Mouse (Mus musculus) liver, embryonic 12.5 days (tissue): ENCODE results near the gene Wfdc13. TPM values are rescaled to one million over a fixed set of nuclear protein-coding genes. Genes with fewer than 3 reads are reported as not detected.

Experiments used
- ATAC-seq: fragments of 200-750 bp; cut with Nextera tagmentation; 2 replicates; pipeline ENCODE4 v1.8.0; 2017; ENCODE audit warnings: moderate number of reproducible peaks, mild to moderate bottlenecking, moderate library complexity
- H3K27ac ChIP-seq: fragments of 300-500 bp; sonication (generic); 2 replicates; pipeline ENCODE4 v1.5.1; 2016; ENCODE audit warnings: mild to moderate bottlenecking
- H3K27me3 ChIP-seq: fragments of 300-500 bp; sonication (generic); replicated peaks from 2 replicates; pipeline ENCODE4 v1.6.1; 2016; ENCODE audit warnings: mild to moderate bottlenecking, moderate library complexity
- H3K36me3 ChIP-seq: fragments of 300-500 bp; sonication (generic); 2 replicates; pipeline ENCODE4 v1.6.1; 2016; ENCODE audit warnings: mild to moderate bottlenecking, moderate library complexity
- H3K4me1 ChIP-seq: fragments of 300-500 bp; sonication (generic); 2 replicates; pipeline ENCODE4 v1.6.1; 2016
- H3K4me2 ChIP-seq: fragments of 300-500 bp; sonication (generic); 2 replicates; pipeline ENCODE4 v1.6.1; 2016; ENCODE audit warnings: mild to moderate bottlenecking, moderate library complexity
- H3K4me3 ChIP-seq: fragments of 300-500 bp; sonication (generic); 2 replicates; pipeline ENCODE4 v1.5.1; 2016; ENCODE audit warnings: mild to moderate bottlenecking, moderate library complexity
- H3K9ac ChIP-seq: fragments of 300-500 bp; sonication (generic); 2 replicates; pipeline ENCODE4 v1.6.1; 2016; ENCODE audit warnings: mild to moderate bottlenecking, moderate library complexity
- H3K9me3 ChIP-seq: fragments of 300-500 bp; sonication (generic); replicated peaks from 2 replicates; pipeline ENCODE4 v1.6.1; 2016; ENCODE audit warnings: mild to moderate bottlenecking, moderate library complexity
- WGBS: fragments of 180-500 bp; shearing (Covaris S2); methylation state at CpG from one replicate; pipeline ENCODE4 v1.1.7; 2016; ENCODE audit not compliant: insufficient replicate concordance; 5-methylcytosine and 5-hydroxymethylcytosine counted together
- polyA plus RNA-seq: library from polyadenylated mRNA; unstranded; fragments of >200 nt; fragmentation: Nextera tagmentation; extraction: Ambion mirVana; gene quantifications from 2 replicates; pipeline ENCODE4 v1.2.1, GENCODE M21; 2016

Gene Wfdc13
- polyA plus RNA-seq, 1 experiment from 2014 or later: not detected

DNA sequence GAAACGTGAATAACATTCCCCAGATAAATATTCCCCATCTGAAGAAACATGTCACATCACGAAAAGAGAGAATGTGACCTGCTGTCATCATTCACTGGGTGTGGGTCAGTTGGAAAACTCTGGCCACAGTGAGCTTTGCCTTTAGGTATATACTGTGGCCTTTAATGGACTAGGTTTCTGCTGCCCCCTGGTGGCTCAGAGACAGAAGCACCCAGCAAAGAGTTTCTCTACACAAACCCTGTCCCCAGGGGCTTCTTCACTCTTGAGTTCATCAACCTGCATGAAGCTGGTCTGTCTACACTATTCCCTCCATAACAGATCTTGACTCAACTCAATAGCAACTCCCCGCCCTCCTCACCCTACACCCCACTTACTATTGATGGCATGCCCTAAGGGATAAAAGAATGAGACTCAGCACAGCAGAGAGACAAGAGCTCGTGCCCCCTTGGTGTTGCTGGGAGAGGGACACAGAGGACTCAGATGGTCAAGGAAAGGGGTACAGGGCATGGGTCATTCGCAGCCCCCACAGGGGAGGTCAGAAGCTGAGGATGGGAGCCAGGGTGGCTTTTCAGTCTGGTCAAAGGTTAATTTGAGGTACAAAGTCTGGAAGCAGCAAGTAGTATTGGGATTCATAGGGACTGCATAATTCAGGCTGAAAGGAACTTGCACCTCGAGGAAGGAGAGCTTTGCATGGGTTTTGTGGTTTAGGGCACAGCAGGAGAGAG, 41.1 kb downstream of the Wfdc13 start:
- Histone ChIP-seq H3K4me1 (no peaks in the 10 kb centered on the region), H3K36me3 (no peaks in the 10 kb centered on the region), H3K4me2 (no peak overlapping the region), H3K9me3 (no peaks in the 10 kb centered on the region), H3K9ac (no peak overlapping the region), H3K27me3 (0 out of 2 replicates have a peak, but pooled peaks cover 6% of the 10 kb centered on the region), H3K27ac (no peak overlapping the region), H3K4me3 (no peak overlapping the region)
- peak; percentile 65; the same call in 1 of the 2 replicates for ATAC-seq
- 16% methylated on average over 6 of the region's 6 CpGs for WGBS

DNA sequence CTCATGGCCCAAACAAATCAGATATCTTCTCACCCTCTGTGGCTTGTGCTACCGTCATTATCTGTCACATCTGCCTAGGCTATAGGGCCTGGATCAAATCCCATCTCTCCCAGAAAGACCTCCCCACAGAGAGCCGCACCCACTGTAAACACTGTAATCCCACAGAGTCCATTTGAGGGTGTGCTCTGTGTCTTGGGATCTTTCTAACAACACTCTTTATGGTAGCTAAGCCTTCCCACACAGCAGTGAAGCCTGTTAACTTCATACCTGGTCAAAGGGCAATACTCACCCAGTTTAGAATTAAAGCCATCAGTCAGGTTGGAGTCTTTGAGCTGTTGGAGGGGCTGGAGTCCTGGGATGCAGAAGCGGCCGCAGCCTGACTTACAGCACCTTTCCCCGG, 46.8 kb downstream of the Wfdc13 start:
- peaks cover 21% of the 10 kb centered on the region; the same call in 1 of the 2 replicates for H3K27me3 ChIP-seq
- 59% methylated on average over 5 of the region's 5 CpGs for WGBS
- ATAC-seq: no peak
- H3K4me1 ChIP-seq: no peaks in the 10 kb centered on the region; the same call in 1 of the 2 replicates
- H3K27ac ChIP-seq: no peak overlapping the region
- H3K36me3 ChIP-seq: no peaks in the 10 kb centered on the region
- no peak overlapping the region for H3K9ac ChIP-seq
- no peaks in the 10 kb centered on the region for H3K9me3 ChIP-seq
- no peak overlapping the region for H3K4me2 ChIP-seq
- no peak overlapping the region for H3K4me3 ChIP-seq

DNA sequence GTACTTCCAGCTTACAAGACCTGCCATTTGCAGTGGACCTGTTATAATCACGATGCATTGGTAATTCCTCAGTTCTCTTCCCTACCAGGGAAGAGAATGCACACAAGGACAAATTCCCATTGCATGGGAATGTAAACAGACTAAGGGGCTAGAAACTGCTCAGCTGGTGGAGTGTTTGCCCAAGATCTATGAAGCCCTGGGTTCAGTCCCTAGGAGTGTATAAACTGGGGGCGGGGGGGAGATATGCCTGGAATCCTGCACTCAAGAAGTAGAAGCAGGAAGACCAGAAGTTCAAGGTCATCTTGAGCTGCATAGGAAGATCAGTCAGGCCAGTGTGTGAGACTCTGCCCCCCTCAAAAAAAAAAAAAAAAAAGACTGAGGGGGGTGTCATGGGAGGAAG, 48.4 kb downstream of the Wfdc13 start:
- 59% methylated on average over 2 of the region's 2 CpGs for WGBS
- Histone ChIP-seq H3K9ac (no peak overlapping the region), H3K36me3 (no peaks in the 10 kb centered on the region), H3K4me3 (no peak overlapping the region), H3K4me1 (no peaks in the 10 kb centered on the region; the same call in 1 of the 2 replicates), H3K4me2 (no peak overlapping the region), H3K27me3 (peaks cover 26% of the 10 kb centered on the region), H3K27ac (no peak overlapping the region), H3K9me3 (no peaks in the 10 kb centered on the region)
- ATAC-seq: no peak

DNA sequence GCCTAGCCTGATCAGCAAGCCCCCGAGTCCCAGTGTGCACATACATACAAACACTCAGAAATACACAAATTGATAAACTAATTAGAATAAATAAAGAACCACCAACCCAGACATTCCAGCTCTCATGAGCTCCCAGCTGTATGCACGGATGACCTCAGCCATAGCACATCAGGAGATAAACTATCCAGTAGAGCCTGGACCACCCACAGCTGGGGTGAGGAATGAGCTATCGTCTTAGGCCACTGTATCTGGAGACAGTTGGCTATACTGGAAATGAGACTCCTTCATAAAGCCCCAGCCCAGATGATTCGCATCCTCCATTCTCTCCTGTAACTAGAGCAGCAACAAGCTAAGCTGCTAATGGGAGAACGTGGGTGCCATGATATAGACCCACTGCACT, 49.9 kb downstream of the Wfdc13 start:
- 69% methylated on average over 5 of the region's 5 CpGs for WGBS
- Histone ChIP-seq H3K4me3 (no peak overlapping the region), H3K9me3 (no peaks in the 10 kb centered on the region), H3K27ac (no peak overlapping the region), H3K36me3 (no peaks in the 10 kb centered on the region), H3K9ac (no peak overlapping the region), H3K27me3 (peaks cover 26% of the 10 kb centered on the region), H3K4me1 (no peaks in the 10 kb centered on the region; the same call in 1 of the 2 replicates), H3K4me2 (no peak overlapping the region)
- ATAC-seq: no peak

DNA sequence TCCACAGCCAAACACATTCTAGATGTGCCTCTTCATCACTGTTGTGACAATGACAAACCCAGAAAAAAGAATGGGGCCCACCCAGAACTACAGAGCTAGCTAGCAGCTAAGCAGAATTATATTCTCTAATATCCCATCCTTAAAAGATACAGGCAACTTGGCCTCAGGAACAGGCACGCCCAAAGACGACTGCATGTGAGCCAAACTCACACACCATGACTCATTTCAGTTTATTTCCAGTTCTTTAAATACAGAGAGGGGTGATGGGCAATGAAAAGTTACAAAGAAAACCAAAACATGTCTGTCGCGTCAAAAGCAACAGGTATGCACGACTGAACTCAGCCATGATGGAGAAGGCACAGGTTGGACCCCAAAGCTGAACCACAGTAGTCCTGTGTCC, 50.5 kb downstream of the Wfdc13 start:
- no peaks in the 10 kb centered on the region; the same call in 1 of the 2 replicates for H3K4me1 ChIP-seq
- WGBS: 73% methylated on average over 5 of the region's 5 CpGs
- H3K27me3 ChIP-seq: peaks cover 31% of the 10 kb centered on the region
- H3K4me2 ChIP-seq: no peak overlapping the region
- H3K9ac ChIP-seq: no peak overlapping the region
- H3K36me3 ChIP-seq: no peaks in the 10 kb centered on the region
- H3K27ac ChIP-seq: no peak overlapping the region
- ATAC-seq: no peak
- no peak overlapping the region for H3K4me3 ChIP-seq
- H3K9me3 ChIP-seq: no peaks in the 10 kb centered on the region

Other genes starting within 250 kb of the Wfdc13 start
- 31.3 and 31.8 TPM in 2 replicates for gene Sdc4, start 241.2 kb upstream of the Wfdc13 start, polyA plus RNA-seq
- 36.1 and 37.9 TPM in 2 replicates for gene Sys1, start 228.1 kb upstream of the Wfdc13 start, polyA plus RNA-seq
- 4.7 and 5.2 TPM in 2 replicates for gene Gm20458, start 224.1 kb upstream of the Wfdc13 start, polyA plus RNA-seq
- not detected in 2 replicates for gene Trp53tg5, start 211.4 kb upstream of the Wfdc13 start, polyA plus RNA-seq
- gene Dbndd2, start 199.0 kb upstream of the Wfdc13 start, polyA plus RNA-seq: 0.94 and 1.7 TPM in 2 replicates
- 29.7 and 30.3 TPM in 2 replicates for gene Pigt, start 187.6 kb upstream of the Wfdc13 start, polyA plus RNA-seq
- gene Wfdc2, start 122.7 kb upstream of the Wfdc13 start, polyA plus RNA-seq: 2.1 and 3.2 TPM in 2 replicates
- gene Spint3, start 111.6 kb upstream of the Wfdc13 start, polyA plus RNA-seq: not detected in 2 replicates
- gene Wfdc6a, start 99.7 kb upstream of the Wfdc13 start, polyA plus RNA-seq: 0.26 TPM in 1 of 2 replicates, not detected in the other
- gene Eppin, start 91.5 kb upstream of the Wfdc13 start, polyA plus RNA-seq: not detected in 2 replicates
- gene Wfdc6b, start 71.6 kb upstream of the Wfdc13 start, polyA plus RNA-seq: not detected in 2 replicates
- gene Wfdc8, start 71.5 kb upstream of the Wfdc13 start, polyA plus RNA-seq: not detected in 2 replicates
- not detected in 2 replicates for gene Wfdc16, start 46.3 kb upstream of the Wfdc13 start, polyA plus RNA-seq
- not detected in 2 replicates for gene Wfdc10, start 29.1 kb upstream of the Wfdc13 start, polyA plus RNA-seq
- gene Wfdc9, start 28.5 kb upstream of the Wfdc13 start, polyA plus RNA-seq: not detected in 2 replicates
- not detected in 2 replicates for gene Wfdc11, start 11.0 kb upstream of the Wfdc13 start, polyA plus RNA-seq
- gene Spint4, start 13.4 kb downstream of the Wfdc13 start, polyA plus RNA-seq: not detected in 2 replicates
- gene Spint5, start 30.2 kb downstream of the Wfdc13 start, polyA plus RNA-seq: not detected in 2 replicates
- 0.48 and 0.93 TPM in 2 replicates for gene Wfdc3, start 60.8 kb downstream of the Wfdc13 start, polyA plus RNA-seq
- gene Dnttip1, start 60.9 kb downstream of the Wfdc13 start, polyA plus RNA-seq: 56.9 and 61.0 TPM in 2 replicates
- 669 and 687 TPM in 2 replicates for gene Ube2c, start 84.8 kb downstream of the Wfdc13 start, polyA plus RNA-seq
- 0.66 and 1.8 TPM in 2 replicates for gene Tnnc2, start 94.9 kb downstream of the Wfdc13 start, polyA plus RNA-seq
- gene Snx21, start 100.7 kb downstream of the Wfdc13 start, polyA plus RNA-seq: 5.5 TPM in 2 replicates
- 20.3 and 21.5 TPM in 2 replicates for gene Acot8, start 119.8 kb downstream of the Wfdc13 start, polyA plus RNA-seq
- gene Zswim3, start 120.0 kb downstream of the Wfdc13 start, polyA plus RNA-seq: 4.8 and 5.9 TPM in 2 replicates
- gene Zswim1, start 137.6 kb downstream of the Wfdc13 start, polyA plus RNA-seq: 8.9 and 9.1 TPM in 2 replicates
- gene Spata25, start 143.4 kb downstream of the Wfdc13 start, polyA plus RNA-seq: not detected in 2 replicates
- 66.7 and 69.3 TPM in 2 replicates for gene Ctsa, start 147.8 kb downstream of the Wfdc13 start, polyA plus RNA-seq
- 2.1 and 2.2 TPM in 2 replicates for gene Neurl2, start 148.3 kb downstream of the Wfdc13 start, polyA plus RNA-seq
- 8.4 and 8.7 TPM in 2 replicates for gene Pltp, start 172.6 kb downstream of the Wfdc13 start, polyA plus RNA-seq
- 48.6 and 51.5 TPM in 2 replicates for gene Pcif1, start 194.2 kb downstream of the Wfdc13 start, polyA plus RNA-seq
- 10.5 and 11.2 TPM in 2 replicates for gene Zfp335, start 226.7 kb downstream of the Wfdc13 start, polyA plus RNA-seq